Mouse (Mus musculus): ENCODE results near the gene Lmo2.
"Not testable (repeated sequence)": the region's sequence is repeated elsewhere in the genome, so short reads cannot be mapped to it uniquely, and the experiment has no call there.

The Lmo2 gene

GRCm38 (mm10) chr2:103977716-103978115 lies 19.9 kb downstream of the Lmo2 start:
- DNase-seq (ENCODE audit: low spot score), result no peak

GRCm38 (mm10) chr2:103982250-103982649 lies 24.5 kb downstream of the Lmo2 start:
- DNase-seq (ENCODE audit: low spot score), result peak; percentile 74

- DNase-seq (ENCODE audit: low spot score), result no peak
These were observed 25.4 kb downstream of the Lmo2 start for GRCm38 (mm10) chr2:103983146-103983545.

GRCm38 (mm10) chr2:103987595-103987994 lies 29.8 kb downstream of the Lmo2 start:
- DNase-seq (ENCODE audit: low spot score), result not testable (repeated sequence)

GRCm38 (mm10) chr2:103989724-103990123 lies 31.9 kb downstream of the Lmo2 start:
- no peak for DNase-seq (ENCODE audit: low spot score)

GRCm38 (mm10) chr2:103991303-103991702 lies 33.5 kb downstream of the Lmo2 start:
- no peak for DNase-seq (ENCODE audit: low spot score)

GRCm38 (mm10) chr2:103992162-103992561 lies 34.4 kb downstream of the Lmo2 start:
- DNase-seq (ENCODE audit: low spot score), result no peak

- DNase-seq (ENCODE audit: low spot score), result no peak
These were observed 35.0 kb downstream of the Lmo2 start for GRCm38 (mm10) chr2:103992618-103993332.

GRCm38 (mm10) chr2:104001076-104001475 lies 43.3 kb downstream of the Lmo2 start:
- no peak for DNase-seq (ENCODE audit: low spot score)

GRCm38 (mm10) chr2:104001861-104002260 lies 44.1 kb downstream of the Lmo2 start:
- no peak for DNase-seq (ENCODE audit: low spot score)

GRCm38 (mm10) chr2:104002711-104003413 lies 45.1 kb downstream of the Lmo2 start:
- peak; percentile 76 for DNase-seq (ENCODE audit: low spot score)

- no peak for DNase-seq (ENCODE audit: low spot score)
These were observed 50.2 kb downstream of the Lmo2 start for GRCm38 (mm10) chr2:104007793-104008519.

- DNase-seq (ENCODE audit: low spot score), result not testable (repeated sequence)
These were observed 51.1 kb downstream of the Lmo2 start for GRCm38 (mm10) chr2:104008853-104009252.

GRCm38 (mm10) chr2:104023096-104023495 lies 65.3 kb downstream of the Lmo2 start:
- DNase-seq (ENCODE audit: low spot score), result no peak

- no peak for DNase-seq (ENCODE audit: low spot score)
These were observed 66.9 kb downstream of the Lmo2 start for GRCm38 (mm10) chr2:104024656-104025055.

- DNase-seq (ENCODE audit: low spot score), result peak; percentile 87
These were observed 69.8 kb downstream of the Lmo2 start, which contains the start of gene Fbxo3 for GRCm38 (mm10) chr2:104027458-104028138. Gene Fbxo3, plus strand, starts transcription at chr2:104027721.

GRCm38 (mm10) chr2:104028139-104028723 lies 70.4 kb downstream of the Lmo2 start, which contains the start of gene 4931422A03Rik:
Gene 4931422A03Rik, minus strand, starts transcription at chr2:104028361.
- peak; percentile 17 for DNase-seq (ENCODE audit: low spot score)

GRCm38 (mm10) chr2:104029074-104029473 lies 71.3 kb downstream of the Lmo2 start:
- no peak for DNase-seq (ENCODE audit: low spot score)

- no peak for DNase-seq (ENCODE audit: low spot score)
These were observed 72.6 kb downstream of the Lmo2 start for GRCm38 (mm10) chr2:104030381-104030780.

All from layer of hippocampus, adult 11-12 months (tissue).